ENCODE assay signal across 9 mouse cellular contexts in the genomic region with DNA sequence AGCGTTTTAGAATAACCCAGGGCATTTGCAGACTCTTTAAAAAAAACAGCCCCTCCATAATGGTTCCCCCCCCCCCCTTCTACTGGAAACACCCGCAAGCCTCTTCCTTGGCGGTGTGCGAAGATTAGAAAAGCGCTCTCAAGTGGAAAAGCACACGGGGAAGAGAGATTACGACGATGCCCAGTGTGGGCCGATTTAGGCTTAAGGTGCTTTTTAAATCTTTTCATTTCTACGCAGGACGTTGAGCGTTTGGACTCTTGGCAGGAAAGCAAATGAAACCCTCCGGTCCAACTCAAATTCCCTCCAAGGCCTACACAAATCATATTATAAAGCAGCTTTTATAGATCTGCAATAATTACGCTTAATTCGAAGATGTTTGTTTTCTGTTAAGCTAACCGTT. TPM values are rescaled to one million over a fixed set of nuclear protein-coding genes. Genes with fewer than 3 reads are reported as not detected.
DNase-seq lines count a peak whose midpoint lies in the region; ATAC-seq and TF ChIP-seq lines count a peak whose summit lies in the region.
"Had no signal": no experiment of that assay in that cellular context is flagged by ENCODE, and none has a peak within 500 bp of the region (broad histone marks: within the 10 kb centered on the region; RNA-seq: fewer than 3 reads in every experiment).

No protein-coding gene starts in this region.

- H3K9ac ChIP-seq in kidney, postnatal 0 days (ENCODE audit: low read depth, low read length): no peak overlapping the region
- peak overlapping the region; percentile 13 for H3K9ac ChIP-seq in forebrain, embryonic 11.5 days (ENCODE audit: low read length)
- H3K9ac ChIP-seq in neural tube, embryonic 13.5 days: peak overlapping the region; percentile 56

- peaks cover 9% of the 10 kb centered on the region; the same call in 1 of the 2 replicates for H3K4me1 ChIP-seq in kidney, postnatal 0 days (replicated peaks; ENCODE audit: insufficient read depth, low read length)
- peaks cover 20% of the 10 kb centered on the region for H3K4me1 ChIP-seq in forebrain, embryonic 11.5 days (replicated peaks; ENCODE audit: control insufficient read depth, insufficient read depth, low read length)
- peaks cover 58% of the 10 kb centered on the region for H3K4me1 ChIP-seq in limb, embryonic 10.5 days
- H3K4me1 ChIP-seq in neural tube, embryonic 13.5 days (replicated peaks): peaks cover 51% of the 10 kb centered on the region

- 34% methylated on average over 16 of the region's 16 CpGs for WGBS in kidney, postnatal 0 days
- WGBS in forebrain, embryonic 11.5 days: 10% methylated on average over 16 of the region's 16 CpGs
- WGBS in limb, embryonic 10.5 days: 20% methylated on average over 16 of the region's 16 CpGs
- WGBS in neural tube, embryonic 13.5 days: 21% methylated on average over 16 of the region's 16 CpGs

- no peak for TF ChIP-seq CTCF in kidney, postnatal 0 days (IDR thresholded peaks at IDR 0.05; ENCODE audit: low read depth)

- no peak overlapping the region for H3K27ac ChIP-seq in kidney, postnatal 0 days
- 0 out of 2 replicates have a peak overlapping the region, but pooled peaks have one; percentile 31 for H3K27ac ChIP-seq in forebrain, embryonic 11.5 days (ENCODE audit: low read depth, low read length)
- H3K27ac ChIP-seq in limb, embryonic 10.5 days: peak overlapping the region; percentile 89
- H3K27ac ChIP-seq in neural tube, embryonic 13.5 days (replicated peaks): peak overlapping the region; percentile 54; the same call in 1 of the 2 replicates

- H3K9me3 ChIP-seq in kidney, postnatal 0 days (replicated peaks; ENCODE audit: low read length): no peaks in the 10 kb centered on the region
- H3K9me3 ChIP-seq in forebrain, embryonic 11.5 days (ENCODE audit: control insufficient read depth, low read length): no peaks in the 10 kb centered on the region
- no peaks in the 10 kb centered on the region for H3K9me3 ChIP-seq in limb, embryonic 10.5 days (replicated peaks)
- no peaks in the 10 kb centered on the region for H3K9me3 ChIP-seq in neural tube, embryonic 13.5 days

- no peak for DNase-seq in kidney, postnatal 0 days (ENCODE audit: low spot score)
- DNase-seq in kidney, postnatal 36 days: no peak
- no peak for DNase-seq in forebrain, embryonic 11.5 days (ENCODE audit: low spot score)
- no peak for DNase-seq in limb, embryonic 10.5 days (ENCODE audit: low spot score)
- no peak for DNase-seq in right cerebral cortex, postnatal 36 days (ENCODE audit: low spot score in 2 of 2)
- no peak for DNase-seq in spleen, postnatal 10 days (ENCODE audit: low spot score in 2 of 2)
- DNase-seq in layer of hippocampus, adult 18-20 months (ENCODE audit: low spot score in 2 of 2): no peak

- peak overlapping the region; percentile 66 for H3K4me2 ChIP-seq in kidney, postnatal 0 days (ENCODE audit: low read length)
- H3K4me2 ChIP-seq in forebrain, embryonic 11.5 days (ENCODE audit: low read depth, low read length, severe bottlenecking): peak overlapping the region; percentile 52
- peak overlapping the region; percentile 61 for H3K4me2 ChIP-seq in neural tube, embryonic 13.5 days

- H3K27me3 ChIP-seq in kidney, postnatal 0 days (ENCODE audit: insufficient read depth, low read length): no peaks in the 10 kb centered on the region
- H3K27me3 ChIP-seq in forebrain, embryonic 11.5 days (ENCODE audit: control insufficient read depth, insufficient read depth, low read length): peaks cover 6% of the 10 kb centered on the region; the same call in 1 of the 2 replicates
- H3K27me3 ChIP-seq in limb, embryonic 10.5 days (ENCODE audit: low read depth, poor library complexity, severe bottlenecking): no peaks in the 10 kb centered on the region
- peaks cover 6% of the 10 kb centered on the region; the same call in 1 of the 2 replicates for H3K27me3 ChIP-seq in neural tube, embryonic 13.5 days

- no peak overlapping the region for H3K4me3 ChIP-seq in kidney, postnatal 0 days (replicated peaks; ENCODE audit: low read depth, low read length)
- peak overlapping the region; percentile 22 for H3K4me3 ChIP-seq in forebrain, embryonic 11.5 days (ENCODE audit: low read depth, low read length)
- H3K4me3 ChIP-seq in limb, embryonic 10.5 days: peak overlapping the region; percentile 47
- peak overlapping the region; percentile 34 for H3K4me3 ChIP-seq in neural tube, embryonic 13.5 days
- H3K4me3 ChIP-seq: erythroblast, embryonic 14.5 days had no signal

- ATAC-seq in kidney, postnatal 0 days (replicated peaks; ENCODE audit: low FRiP score, low read depth): no peak
- 0 out of 2 replicates have a peak, but pooled peaks have one; percentile 11 for ATAC-seq in forebrain, embryonic 11.5 days (replicated peaks; ENCODE audit: low FRiP score)
- ATAC-seq in neural tube, embryonic 13.5 days (ENCODE audit: low read depth): peak; percentile 34; the same call in 1 of the 2 replicates

- no peaks in the 10 kb centered on the region for H3K36me3 ChIP-seq in kidney, postnatal 0 days (ENCODE audit: insufficient read depth, low read length)
- H3K36me3 ChIP-seq in forebrain, embryonic 11.5 days (ENCODE audit: control insufficient read depth, insufficient read depth, low read length): no peaks in the 10 kb centered on the region
- no peaks in the 10 kb centered on the region for H3K36me3 ChIP-seq in limb, embryonic 10.5 days
- no peaks in the 10 kb centered on the region for H3K36me3 ChIP-seq in neural tube, embryonic 13.5 days

RNA-seq across cellular contexts. Expression of gene Axin2, which starts 29.6 kb away (rescaled TPM):
- polyA plus RNA-seq in kidney, postnatal 0 days (2015; fragmentation: Nextera tagmentation; extraction: Ambion mirVana): 5.3 and 5.8 TPM in 2 replicates
- polyA plus RNA-seq in forebrain, embryonic 11.5 days (2014; fragmentation: Nextera tagmentation; extraction: Ambion mirVana): 20.9 and 23.9 TPM in 2 replicates
- polyA plus RNA-seq in limb, embryonic 10.5 days (2016; fragmentation: Nextera tagmentation; extraction: Ambion mirVana): 13.1 and 13.4 TPM in 2 replicates
- 8.8 and 10.6 TPM in 2 replicates for polyA plus RNA-seq in neural tube, embryonic 13.5 days (2015; fragmentation: Nextera tagmentation; extraction: Ambion mirVana)
- total RNA-seq in layer of hippocampus, adult 18-20 months (2021): 10 to 100 TPM; 30.6 to 33.8 TPM
